8 mouse cellular contexts compared by ENCODE assay signal in genomic region chr17:26464972-26465371, GRCm38 (mm10). TPM values are rescaled to one million over a fixed set of nuclear protein-coding genes. Genes with fewer than 3 reads are reported as not detected.
DNase-seq lines count a peak whose midpoint lies in the region; ATAC-seq and TF ChIP-seq lines count a peak whose summit lies in the region.

No protein-coding gene starts in this region.

- no peak overlapping the region for H3K9ac ChIP-seq in midbrain, embryonic 15.5 days

- no peak overlapping the region; the same call in 1 of the 2 replicates for H3K4me3 ChIP-seq in layer of hippocampus, adult 2 months
- H3K4me3 ChIP-seq in heart, embryonic 10.5 days: no peak overlapping the region
- no peak overlapping the region for H3K4me3 ChIP-seq in midbrain, embryonic 15.5 days

- TF ChIP-seq CTCF in layer of hippocampus, adult 2 months (conservative IDR thresholded peaks at IDR 0.05): no peak

- H3K4me1 ChIP-seq in heart, embryonic 10.5 days: peaks cover 28% of the 10 kb centered on the region
- peaks cover 3% of the 10 kb centered on the region for H3K4me1 ChIP-seq in midbrain, embryonic 15.5 days

- DNase-seq in layer of hippocampus, adult 2 months (ENCODE audit: low spot score in 2 of 2): no peak
- DNase-seq in layer of hippocampus, adult 11-12 months (ENCODE audit: low spot score): no peak
- no peak for DNase-seq in heart, embryonic 10.5 days (ENCODE audit: low spot score)
- DNase-seq in kidney, postnatal 14 days: peak; percentile 87
- DNase-seq in mesoderm, embryonic 11.5 days (ENCODE audit: low read depth, low spot score): peak; percentile 28
- DNase-seq in thymus, postnatal 10 days (ENCODE audit: low spot score in 2 of 2): no peak
- DNase-seq in urinary bladder, postnatal 10 days (ENCODE audit: low spot score): no peak

- no peak overlapping the region for H3K4me2 ChIP-seq in midbrain, embryonic 15.5 days

- peak overlapping the region; percentile 79 for H3K27ac ChIP-seq in layer of hippocampus, adult 2 months
- H3K27ac ChIP-seq in heart, embryonic 10.5 days: peak overlapping the region; percentile 26; the same call in 1 of the 2 replicates
- H3K27ac ChIP-seq in midbrain, embryonic 15.5 days: no peak overlapping the region

- H3K36me3 ChIP-seq in heart, embryonic 10.5 days: no peaks in the 10 kb centered on the region
- H3K36me3 ChIP-seq in midbrain, embryonic 15.5 days (replicated peaks): no peaks in the 10 kb centered on the region

- peaks cover 15% of the 10 kb centered on the region; the same call in 1 of the 2 replicates for H3K27me3 ChIP-seq in heart, embryonic 10.5 days (ENCODE audit: insufficient read depth, poor library complexity, severe bottlenecking)
- H3K27me3 ChIP-seq in midbrain, embryonic 15.5 days (replicated peaks): no peaks in the 10 kb centered on the region

- WGBS in heart, embryonic 10.5 days: 48% methylated on average over 7 of the region's 7 CpGs
- 75% methylated on average over 7 of the region's 7 CpGs for WGBS in midbrain, embryonic 15.5 days

- no peaks in the 10 kb centered on the region for H3K9me3 ChIP-seq in heart, embryonic 10.5 days
- no peaks in the 10 kb centered on the region for H3K9me3 ChIP-seq in midbrain, embryonic 15.5 days

- ATAC-seq in midbrain, embryonic 15.5 days (replicated peaks): no peak

RNA-seq across cellular contexts. Expression of gene Neurl1b, which starts 50.3 kb away (rescaled TPM):
- 10 to 100 TPM; 68.8 to 75.0 TPM for total RNA-seq in layer of hippocampus, adult 2 months (2021)
- 1.3 and 1.8 TPM in 2 replicates for polyA plus RNA-seq in heart, embryonic 10.5 days (2016; fragmentation: Nextera tagmentation; extraction: Ambion mirVana)
- 1.9 and 2.2 TPM in 2 replicates for polyA plus RNA-seq in midbrain, embryonic 15.5 days (2015; fragmentation: Nextera tagmentation; extraction: Ambion mirVana)

Comparison
In these comparisons a context has a peak if more than half of its experiments do, and no peak if none do; other contexts are left out.
1. DNase-seq: peak in kidney, postnatal 14 days (single experiment) and mesoderm, embryonic 11.5 days (single experiment); none in layer of hippocampus, adult 2 months (0 of 2), layer of hippocampus, adult 11-12 months (single experiment), heart, embryonic 10.5 days (single experiment), thymus, postnatal 10 days (0 of 2) and urinary bladder, postnatal 10 days (single experiment).